Mouse (Mus musculus): ENCODE measurements around the gene Whamm.

The Whamm gene

DNA sequence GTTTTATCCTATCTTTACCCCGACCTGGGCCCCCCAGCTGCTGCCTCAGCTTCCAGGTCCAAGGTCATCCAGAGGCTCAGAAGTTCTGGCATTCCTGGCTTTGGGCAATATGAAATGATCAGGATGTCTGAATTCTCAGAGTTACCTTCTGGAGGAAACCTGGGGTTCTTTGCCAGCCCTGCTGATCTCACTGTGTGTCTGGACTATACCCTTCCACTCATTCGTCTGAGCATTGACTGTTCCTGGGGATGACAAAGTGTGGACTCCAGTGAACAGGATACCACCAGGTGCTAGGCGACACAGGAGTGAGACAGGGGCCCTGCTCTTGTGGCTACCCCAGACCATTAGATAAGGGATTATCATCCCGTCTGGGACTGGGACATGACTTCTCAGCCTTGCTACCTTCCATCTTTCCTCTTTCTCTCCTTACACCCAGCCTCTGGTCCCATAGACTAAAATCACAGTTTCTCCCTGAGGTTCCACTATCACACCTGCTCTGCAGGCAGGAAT lies 7.5 kb upstream of the Whamm start:
- in situ Hi-C loops (cut with MboI): no loop called here

DNA sequence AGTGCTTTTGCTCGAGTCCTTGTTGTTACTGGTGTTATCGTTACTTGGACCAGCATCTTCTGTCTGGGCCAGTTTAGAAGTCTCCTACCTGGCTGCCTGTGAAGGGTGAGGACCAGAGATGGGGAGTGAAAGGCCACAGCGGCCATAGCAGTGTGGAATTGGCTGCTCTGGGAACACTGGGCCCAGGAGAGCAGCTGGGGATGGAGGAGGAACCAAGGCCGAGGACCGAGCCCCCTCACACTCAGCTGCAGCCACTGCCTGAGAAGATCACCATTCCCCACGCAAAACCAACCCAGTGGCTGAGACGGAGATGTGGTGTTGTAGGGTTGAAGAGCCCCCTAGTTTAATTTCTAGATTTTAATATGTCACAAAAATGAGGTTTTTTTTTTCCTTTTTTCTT lies 6.3 kb upstream of the Whamm start:
- in situ Hi-C loops (cut with MboI): no loop called here

- in situ Hi-C loops (cut with MboI): no loop called here
Measured at GRCm38 (mm10) chr7:81565381-81566055, 5.5 kb upstream of the Whamm start.

DNA sequence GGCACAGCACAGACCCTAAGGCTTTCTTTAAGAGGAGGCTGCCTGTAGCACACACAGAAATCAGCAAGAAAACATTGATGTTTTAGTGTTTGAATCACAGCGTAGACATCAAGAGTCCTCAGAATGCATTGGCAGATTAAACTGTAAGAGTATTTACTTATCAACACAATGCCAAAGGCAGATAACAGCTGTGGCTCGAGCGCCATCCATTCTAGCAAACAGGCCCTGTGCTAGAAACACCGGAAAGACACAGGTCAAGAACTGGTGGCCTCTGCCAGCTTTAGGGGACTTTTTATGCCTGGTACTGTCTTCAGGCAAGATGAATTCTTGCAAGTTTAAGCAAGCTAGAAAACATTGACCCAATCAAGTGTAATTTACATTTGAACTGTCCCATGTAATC lies 4.7 kb upstream of the Whamm start:
- in situ Hi-C loops (cut with MboI): no loop called here

DNA sequence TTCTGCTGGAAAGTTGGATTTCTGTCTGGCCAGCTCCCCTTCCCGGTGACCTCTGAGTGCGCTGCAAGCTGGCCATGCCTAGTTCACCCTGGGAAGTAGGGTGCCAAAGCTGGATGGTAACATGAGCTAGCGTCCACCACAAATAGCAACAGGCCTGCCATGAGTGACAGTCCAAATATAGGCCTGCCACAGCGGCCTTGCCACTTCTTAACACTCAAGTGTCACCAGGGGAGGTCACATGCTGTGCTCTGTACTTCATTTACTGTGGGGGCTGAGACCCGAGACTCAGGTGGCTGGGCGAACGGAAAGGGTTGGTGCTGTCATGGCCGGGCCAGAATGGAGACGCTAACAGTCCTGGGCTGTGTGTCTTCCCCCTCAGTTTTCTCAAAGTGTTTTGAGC lies 4.2 kb upstream of the Whamm start, which contains the start of gene Fsd2:
Gene Fsd2 (minus strand): TSS at position 53 of the 400 bp plus-strand sequence.
- in situ Hi-C loops (cut with MboI): no loop called here

GRCm38 (mm10) chr7:81567396-81567795 lies 3.7 kb upstream of the Whamm start:
- in situ Hi-C loops (cut with MboI): no loop called here

- in situ Hi-C loops (cut with MboI): no loop called here
Measured at GRCm38 (mm10) chr7:81569851-81570250, 1.2 kb upstream of the Whamm start.

DNA sequence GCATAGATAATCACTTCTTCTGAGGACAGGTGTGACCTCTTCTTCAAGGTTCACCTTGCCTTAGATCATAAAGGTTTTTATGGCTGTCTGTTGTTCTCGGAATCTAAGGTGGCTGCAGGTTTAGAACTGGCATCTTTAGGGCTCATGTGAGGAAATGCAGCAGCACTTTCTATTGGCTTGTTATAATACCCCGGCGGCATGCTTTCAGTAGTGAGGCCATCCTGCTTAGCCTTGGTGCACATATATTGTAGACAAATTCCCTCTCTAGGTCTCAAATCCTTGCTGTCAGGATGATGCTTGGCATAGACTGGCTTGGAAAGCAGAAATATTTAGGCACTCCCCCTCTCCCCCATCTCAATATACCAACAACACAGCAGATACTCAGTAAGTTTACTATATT lies 795 bp upstream of the Whamm start:
- in situ Hi-C loops (cut with MboI): no loop called here

DNA sequence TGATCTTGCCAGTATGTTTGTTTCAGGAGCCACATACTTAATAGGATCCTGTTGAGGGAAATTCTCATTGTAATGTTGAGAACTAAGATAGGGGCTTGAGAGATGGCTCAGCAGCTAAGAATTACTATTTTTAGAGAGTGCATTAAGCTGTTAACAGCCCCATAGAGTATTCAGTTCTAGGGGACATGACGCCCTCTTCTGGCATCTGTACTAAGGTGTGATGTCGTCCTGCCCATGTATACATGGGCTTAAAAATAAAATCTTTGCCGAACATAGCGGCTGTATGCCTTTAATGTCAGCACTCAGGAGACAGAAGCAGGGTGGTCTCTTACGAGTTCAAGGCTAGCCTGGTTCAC lies 336 bp upstream of the Whamm start:
- in situ Hi-C loops (cut with MboI): no loop called here

DNA sequence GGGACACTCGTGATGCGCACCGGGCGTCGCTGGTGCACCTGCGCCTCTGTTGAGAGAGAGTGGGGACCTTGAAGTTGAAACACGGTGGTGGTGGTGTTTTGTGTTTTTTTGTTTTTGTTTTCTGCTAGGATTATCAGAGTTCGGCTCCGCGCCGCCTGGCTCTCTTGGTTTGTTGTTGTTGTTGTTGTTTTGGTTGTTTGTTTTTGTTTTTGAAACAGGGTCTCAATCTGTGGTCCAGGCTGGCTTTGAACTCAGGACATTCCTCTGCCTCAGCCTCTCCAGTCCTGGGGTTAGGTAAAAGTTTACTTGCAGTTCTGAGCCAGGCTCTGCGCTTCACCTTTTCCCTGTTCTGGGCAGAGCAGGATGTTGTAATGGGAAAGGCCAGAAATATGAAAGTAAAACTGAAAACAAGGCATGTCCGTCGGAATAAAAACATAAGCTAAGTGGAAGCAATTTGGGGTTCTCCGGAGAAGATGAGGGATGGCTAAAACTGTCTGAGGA lies 925 bp downstream of the Whamm start:
- in situ Hi-C loops (cut with MboI): no loop called here

GRCm38 (mm10) chr7:81572610-81573268 lies 1.7 kb downstream of the Whamm start:
- in situ Hi-C loops (cut with MboI): no loop called here

DNA sequence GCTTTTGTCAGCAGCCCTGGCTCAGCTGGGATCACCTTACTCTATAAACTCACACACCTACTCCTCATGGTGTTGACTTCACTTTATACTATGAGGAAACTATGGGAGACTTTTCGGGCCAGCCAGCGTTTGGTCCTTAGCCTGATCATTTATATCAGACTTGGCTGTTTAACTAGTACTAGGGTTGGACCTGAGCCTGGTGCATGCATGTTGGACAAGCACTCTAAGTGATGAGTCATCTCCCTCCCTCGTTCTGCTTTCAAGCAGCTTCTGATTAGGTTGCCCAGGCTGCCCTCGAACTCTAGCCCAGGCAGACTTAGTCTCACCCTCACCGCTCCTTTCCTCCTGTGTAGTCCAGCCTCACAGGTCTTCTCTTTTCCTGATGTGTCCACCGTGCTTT lies 2.3 kb downstream of the Whamm start:
- in situ Hi-C loops (cut with MboI): no loop called here

DNA sequence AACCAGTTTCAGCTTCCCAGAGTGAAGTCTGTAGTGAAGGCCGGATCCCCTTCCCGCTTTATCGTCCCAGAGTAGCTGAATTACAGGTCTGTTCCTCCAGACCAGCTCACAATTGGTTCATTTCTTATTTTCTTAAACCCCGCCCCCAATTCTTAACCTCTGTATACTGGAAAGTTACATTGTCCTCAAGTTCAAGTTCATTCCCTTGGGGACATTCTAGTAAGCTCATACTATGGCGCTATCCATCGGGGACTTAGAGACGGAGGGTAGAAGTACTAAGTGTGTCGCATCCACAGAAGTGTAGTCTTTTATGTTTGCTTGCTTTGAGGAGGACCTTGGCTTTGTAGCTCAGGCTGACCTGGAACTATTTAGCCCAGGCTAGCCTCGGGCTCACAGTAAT lies 2.8 kb downstream of the Whamm start:
- in situ Hi-C loops (cut with MboI): no loop called here

DNA sequence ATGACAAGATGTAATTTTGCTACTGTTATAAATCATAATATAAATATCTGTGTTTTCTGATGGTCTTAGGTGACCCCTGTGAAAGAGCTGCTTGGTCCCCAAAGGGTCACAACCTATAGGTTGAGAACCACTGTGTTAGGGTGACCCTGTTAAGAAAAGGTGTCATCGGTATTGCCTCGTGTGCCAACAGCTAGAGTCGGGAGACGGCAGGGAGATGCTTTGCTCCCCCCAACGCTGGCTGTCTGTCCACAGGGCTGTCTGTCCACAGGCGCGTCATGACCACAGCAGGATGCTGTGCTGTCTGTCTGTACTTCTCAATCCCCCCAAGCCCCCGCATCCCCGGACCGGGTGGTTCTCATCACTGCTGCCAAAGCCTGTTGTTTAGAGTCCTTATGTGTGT lies 4.5 kb downstream of the Whamm start:
- in situ Hi-C loops (cut with MboI): no loop called here

- in situ Hi-C loops (cut with MboI): no loop called here
Measured at GRCm38 (mm10) chr7:81577872-81578271, 6.8 kb downstream of the Whamm start.

GRCm38 (mm10) chr7:81578413-81578812 lies 7.3 kb downstream of the Whamm start:
- in situ Hi-C loops (cut with MboI): no loop called here

DNA sequence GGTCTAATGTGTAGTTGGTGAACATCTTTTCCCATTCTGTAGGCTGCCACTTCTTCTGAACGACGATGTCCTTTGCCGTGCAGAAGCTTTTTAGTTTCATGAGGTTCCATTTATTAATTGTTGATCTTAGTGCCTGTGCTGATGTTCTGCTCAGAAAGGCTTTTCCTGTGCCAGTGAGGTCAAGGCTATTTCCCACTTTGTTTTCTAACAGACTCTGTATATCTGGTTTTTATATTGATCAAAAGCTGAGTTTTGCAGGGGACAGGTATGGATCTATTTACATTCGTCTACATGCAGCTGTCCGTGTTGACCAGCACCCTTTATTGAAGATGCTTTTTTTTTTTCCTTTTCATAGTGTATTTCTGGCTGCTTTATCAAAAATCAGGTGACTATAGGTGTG lies 8.2 kb downstream of the Whamm start:
- in situ Hi-C loops (cut with MboI): no loop called here

DNA sequence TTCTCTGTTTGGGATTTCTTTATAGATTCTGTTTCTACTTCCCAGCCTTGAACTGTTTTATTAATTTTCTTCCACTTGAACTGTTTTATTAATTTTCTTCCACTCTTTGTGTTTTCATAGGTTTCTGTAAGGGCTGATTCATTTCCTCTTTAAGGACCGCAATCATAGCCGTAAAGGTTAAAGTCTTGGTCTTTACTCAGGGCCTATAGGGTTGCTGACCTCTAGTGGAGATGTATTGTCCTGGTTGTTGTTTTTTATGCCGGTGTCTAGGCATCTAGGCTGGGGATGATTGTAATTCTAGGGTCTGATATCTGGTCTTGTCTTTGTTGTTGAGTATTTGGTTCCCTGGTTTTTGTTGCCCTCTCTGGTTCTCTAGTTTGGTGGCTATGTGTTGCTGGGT lies 12.4 kb downstream of the Whamm start:
- in situ Hi-C loops (cut with MboI): no loop called here

- in situ Hi-C loops (cut with MboI): no loop called here
Measured at GRCm38 (mm10) chr7:81585326-81585725, 14.3 kb downstream of the Whamm start.

DNA sequence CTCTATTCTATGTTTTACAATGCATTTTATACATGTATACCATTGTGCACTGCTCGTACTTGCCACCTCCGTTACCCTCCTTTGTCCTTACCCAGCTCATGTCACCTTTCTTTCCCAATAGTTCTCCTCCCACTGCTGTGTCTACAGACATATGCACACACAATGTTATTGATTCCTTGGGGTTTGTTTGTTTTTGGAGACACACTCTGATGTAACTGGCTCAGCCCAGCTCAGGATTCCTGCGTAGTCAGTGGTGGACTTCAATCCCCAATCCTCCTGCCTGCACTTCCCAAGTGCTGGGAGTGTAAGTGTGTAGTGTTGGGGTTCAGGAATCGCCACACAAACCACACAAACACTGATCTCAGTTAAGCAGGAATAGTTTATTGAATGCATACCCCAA lies 16.2 kb downstream of the Whamm start:
- in situ Hi-C loops (cut with MboI): no loop called here

- in situ Hi-C loops (cut with MboI): no loop called here
Measured at GRCm38 (mm10) chr7:81592686-81593085, 21.6 kb downstream of the Whamm start.

DNA sequence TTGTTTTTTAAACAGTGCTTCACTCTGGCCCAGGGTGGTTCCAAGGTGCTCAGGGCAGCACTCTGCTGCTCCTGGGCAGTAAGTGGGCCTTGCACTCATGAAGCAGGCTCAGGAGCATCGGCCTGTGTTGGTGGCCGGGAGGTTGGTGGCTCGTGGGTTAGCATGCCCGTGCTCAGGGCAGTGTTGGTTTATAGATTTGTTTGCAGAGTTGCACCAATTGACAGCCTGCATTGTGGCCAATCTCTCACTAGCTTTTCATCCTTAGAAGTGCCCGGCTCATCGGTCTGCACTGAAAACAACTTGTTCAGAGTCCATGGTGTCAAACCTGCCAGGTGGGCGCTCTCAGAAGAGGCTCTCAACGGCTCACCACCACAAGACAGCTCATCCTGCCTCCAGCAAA lies 22.3 kb downstream of the Whamm start:
- in situ Hi-C loops (cut with MboI): no loop called here

DNA sequence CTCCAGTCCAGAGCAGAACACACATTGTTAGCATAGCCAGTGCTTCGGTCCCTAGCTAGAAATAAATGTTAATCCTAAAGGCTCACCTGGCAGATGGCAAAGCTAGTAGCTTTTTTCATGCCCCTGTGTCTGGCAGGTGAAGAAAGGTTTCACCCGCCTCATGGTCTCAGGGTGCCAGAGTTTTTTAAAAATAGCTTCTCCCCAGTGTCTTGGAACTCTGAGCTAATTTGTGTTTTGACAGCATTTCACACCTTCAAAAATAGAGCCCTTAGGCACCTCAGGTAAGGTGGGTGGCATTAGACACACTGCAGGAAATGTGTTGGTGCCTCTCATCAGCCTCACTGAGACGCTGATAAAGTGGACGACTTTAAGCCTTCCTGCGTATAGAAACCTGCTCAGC lies 24.0 kb downstream of the Whamm start:
- in situ Hi-C loops (cut with MboI): no loop called here

GRCm38 (mm10) chr7:81596086-81596485 lies 25.0 kb downstream of the Whamm start:
- in situ Hi-C loops (cut with MboI): no loop called here
